Mouse (Mus musculus) lung, embryonic 14.5 days (tissue): ENCODE data around the gene Mdfic. TPM values are rescaled to one million over a fixed set of nuclear protein-coding genes. Genes with fewer than 3 reads are reported as not detected.

Experiments
- ATAC-seq: fragments of 200-750 bp; cut with Nextera tagmentation; 2 replicates; pipeline ENCODE4 v1.8.0; 2017; ENCODE audit warnings: mild to moderate bottlenecking, moderate TSS enrichment, moderate library complexity; ENCODE audit not compliant: insufficient read depth
- DNase-seq: peaks from one replicate; pipeline ENCODE4 v3.0.0-alpha.2; 2015
- H3K27ac ChIP-seq: fragments of 300-500 bp; sonication (generic); 2 replicates; pipeline ENCODE4 v1.5.1; 2014; ENCODE audit warnings: low read depth, mild to moderate bottlenecking, moderate library complexity
- H3K27me3 ChIP-seq: fragments of 300-500 bp; sonication (generic); 2 replicates; pipeline ENCODE4 v1.6.1; 2014; ENCODE audit warnings: low read length, control low read depth; ENCODE audit not compliant: insufficient read depth
- H3K36me3 ChIP-seq: fragments of 300-500 bp; sonication (generic); 2 replicates; pipeline ENCODE4 v1.6.1; 2014; ENCODE audit warnings: control low read depth; ENCODE audit not compliant: insufficient read depth
- H3K4me1 ChIP-seq: fragments of 300-500 bp; sonication (generic); 2 replicates; pipeline ENCODE4 v1.6.1; 2014; ENCODE audit warnings: antibody characterized with exemption, control low read depth; ENCODE audit not compliant: insufficient read depth
- H3K4me2 ChIP-seq: fragments of 300-500 bp; sonication (generic); 2 replicates; pipeline ENCODE4 v1.6.1; 2014; ENCODE audit warnings: mild to moderate bottlenecking
- H3K4me3 ChIP-seq: fragments of 300-500 bp; sonication (generic); 2 replicates; pipeline ENCODE4 v1.5.1; 2014; ENCODE audit warnings: low read depth, low read length
- H3K9ac ChIP-seq: fragments of 300-500 bp; sonication (generic); 2 replicates; pipeline ENCODE4 v1.6.1; 2014
- H3K9me3 ChIP-seq: fragments of 300-500 bp; sonication (generic); 2 replicates; pipeline ENCODE4 v1.6.1; 2016; ENCODE audit warnings: low read depth, low read length, control low read depth
- CTCF ChIP-seq: IDR thresholded peaks from 2 replicates; pipeline ENCODE4 v1.5.1; 2016; ENCODE audit warnings: antibody characterized with exemption, low read depth
- WGBS: fragments of 180-500 bp; shearing (Covaris S2); extraction: QIAGEN DNeasy Blood & Tissue Kit; methylation state at CpG from one replicate; pipeline ENCODE4 v1.1.7; 2014; 5-methylcytosine and 5-hydroxymethylcytosine counted together
- polyA plus RNA-seq: library from polyadenylated mRNA; unstranded; fragments of >200 nt; fragmentation: Nextera tagmentation; extraction: Ambion mirVana; gene quantifications from 2 replicates; pipeline ENCODE4 v1.2.1, GENCODE M21; 2014

The Mdfic gene
- polyA plus RNA-seq, 1 experiment from 2014 or later: 12.4 TPM

DNA sequence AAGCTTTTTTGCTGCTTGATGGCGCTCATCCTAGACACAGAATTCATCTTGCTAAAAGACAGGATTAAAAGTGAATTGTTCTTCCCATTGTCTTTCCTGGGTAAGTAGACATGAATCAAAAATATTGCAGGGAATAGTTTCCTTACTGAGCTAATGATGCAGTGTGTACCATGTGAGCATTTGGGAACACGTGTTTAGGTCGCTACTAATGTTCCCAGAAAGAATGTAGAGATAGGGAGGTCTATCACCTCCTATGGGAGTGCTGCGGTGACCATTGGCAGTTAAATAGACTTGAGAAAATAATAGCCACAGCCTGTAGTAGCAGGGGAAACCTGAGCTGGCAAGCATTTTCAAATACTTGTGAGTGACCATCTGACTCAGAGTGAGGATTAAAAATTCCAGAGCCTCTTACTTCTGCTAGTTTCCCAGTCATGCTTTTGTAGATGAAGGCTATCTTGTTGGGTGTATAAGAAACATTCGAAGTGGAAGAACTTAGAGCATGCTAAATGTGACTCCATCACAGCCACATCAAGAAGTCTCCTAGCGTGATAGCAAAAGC is 22.2 kb downstream of the Mdfic start:
- no peak overlapping the region for H3K4me2 ChIP-seq

DNA sequence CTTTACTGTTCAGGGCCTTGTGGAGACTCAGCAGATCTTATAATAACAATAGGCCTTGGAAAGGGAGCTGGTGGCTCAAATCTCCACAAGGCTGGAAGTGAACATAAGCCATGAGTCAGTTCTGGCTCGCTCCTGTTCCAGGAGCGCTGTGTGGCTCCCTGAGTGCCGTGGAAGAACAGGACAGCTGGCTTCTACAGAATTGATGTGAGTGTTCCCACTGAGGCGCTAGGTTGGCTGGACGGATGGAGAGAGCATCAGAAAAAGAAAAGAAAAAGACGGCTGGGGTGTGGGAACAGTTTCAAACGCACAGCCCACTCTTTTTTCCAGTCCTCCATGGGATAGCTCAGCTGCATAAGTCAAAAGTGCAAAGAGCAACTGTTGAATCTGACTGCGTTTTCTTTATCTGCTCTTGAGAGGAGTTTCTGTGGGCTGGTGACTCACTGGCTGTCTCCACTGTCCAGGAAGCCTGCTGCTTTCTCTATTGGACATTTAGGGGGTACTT is 22.9 kb downstream of the Mdfic start:
- peak overlapping the region; percentile 1; the same call in 1 of the 2 replicates for H3K27ac ChIP-seq
- peaks cover 14% of the 10 kb centered on the region; the same call in 1 of the 2 replicates for H3K36me3 ChIP-seq
- no peak overlapping the region for H3K4me2 ChIP-seq
- DNase-seq: no peak
- no peaks in the 10 kb centered on the region for H3K27me3 ChIP-seq
- no peak overlapping the region for H3K4me3 ChIP-seq
- no peaks in the 10 kb centered on the region for H3K9me3 ChIP-seq
- no peak for ATAC-seq
- H3K4me1 ChIP-seq: peaks cover 4% of the 10 kb centered on the region
- 52% methylated on average over 8 of the region's 8 CpGs for WGBS
- no peak overlapping the region for H3K9ac ChIP-seq
- no peak for TF ChIP-seq CTCF

More for the DNA sequence above, 22.2 kb downstream of the Mdfic start:
- Histone ChIP-seq H3K4me1 (peaks cover 10% of the 10 kb centered on the region), H3K27me3 (no peaks in the 10 kb centered on the region), H3K4me3 (no peak overlapping the region), H3K9me3 (no peaks in the 10 kb centered on the region), H3K9ac (no peak overlapping the region), H3K27ac (peak overlapping the region; percentile 1; the same call in 1 of the 2 replicates), H3K36me3 (peaks cover 16% of the 10 kb centered on the region; the same call in 1 of the 2 replicates)
- DNase-seq: no peak
- WGBS: 75% methylated on average over 6 of the region's 6 CpGs
- no peak for TF ChIP-seq CTCF
- ATAC-seq: no peak

DNA sequence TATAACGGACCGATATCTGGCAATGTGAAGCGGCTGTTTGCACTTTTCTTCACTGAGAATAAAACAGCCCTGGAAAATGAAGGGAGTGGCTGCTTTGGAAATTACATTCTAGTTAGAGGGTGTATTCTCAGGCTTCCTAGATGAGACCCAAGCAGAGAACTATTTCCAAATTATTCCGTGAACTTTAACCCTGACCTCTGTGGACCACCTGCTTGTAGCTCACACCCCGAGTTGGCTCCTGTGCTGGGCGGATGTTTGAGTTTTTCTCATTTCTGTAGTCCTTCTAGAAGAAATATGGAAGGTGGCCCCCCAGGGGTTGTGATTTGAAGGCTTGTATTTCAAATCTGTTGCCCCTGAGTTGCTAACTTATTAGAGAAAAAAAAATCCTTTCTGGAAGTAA is 23.3 kb downstream of the Mdfic start:
- H3K4me1 ChIP-seq: no peaks in the 10 kb centered on the region
- peak overlapping the region; percentile 1; the same call in 1 of the 2 replicates for H3K27ac ChIP-seq
- H3K36me3 ChIP-seq: peaks cover 13% of the 10 kb centered on the region; the same call in 1 of the 2 replicates
- DNase-seq: no peak
- no peak overlapping the region for H3K4me2 ChIP-seq
- no peaks in the 10 kb centered on the region for H3K9me3 ChIP-seq
- H3K9ac ChIP-seq: no peak overlapping the region
- H3K4me3 ChIP-seq: no peak overlapping the region
- no peak for ATAC-seq
- no peaks in the 10 kb centered on the region for H3K27me3 ChIP-seq
- TF ChIP-seq CTCF: no peak
- 69% methylated on average over 6 of the region's 6 CpGs for WGBS

DNA sequence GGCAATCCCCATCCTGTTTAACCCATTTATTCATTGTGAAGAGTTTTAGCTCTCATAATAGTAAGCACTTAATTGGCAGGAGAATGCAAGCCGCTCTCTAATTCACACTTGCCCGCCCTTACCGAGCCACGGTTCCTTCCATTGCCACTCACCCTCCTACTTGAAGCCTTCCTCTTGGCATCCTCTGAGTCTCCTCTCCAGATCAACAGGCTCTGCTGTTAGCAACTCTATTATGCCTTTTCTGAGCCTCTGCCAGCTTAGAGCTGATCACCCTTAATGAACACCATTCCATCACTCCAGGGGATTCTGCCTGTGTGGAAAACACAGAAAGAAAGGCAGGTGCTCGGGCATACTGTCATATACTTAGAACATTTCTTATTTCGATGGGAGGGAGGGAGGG is 24.9 kb downstream of the Mdfic start:
- ATAC-seq (no peak), DNase-seq (no peak)
- Histone ChIP-seq H3K9me3 (no peaks in the 10 kb centered on the region), H3K4me3 (no peak overlapping the region), H3K27me3 (no peaks in the 10 kb centered on the region), H3K36me3 (peaks cover 13% of the 10 kb centered on the region; the same call in 1 of the 2 replicates), H3K4me2 (no peak overlapping the region), H3K27ac (no peak overlapping the region), H3K9ac (no peak overlapping the region), H3K4me1 (no peaks in the 10 kb centered on the region)
- no peak for TF ChIP-seq CTCF
- WGBS: 84% methylated on average over 6 of the region's 6 CpGs

DNA sequence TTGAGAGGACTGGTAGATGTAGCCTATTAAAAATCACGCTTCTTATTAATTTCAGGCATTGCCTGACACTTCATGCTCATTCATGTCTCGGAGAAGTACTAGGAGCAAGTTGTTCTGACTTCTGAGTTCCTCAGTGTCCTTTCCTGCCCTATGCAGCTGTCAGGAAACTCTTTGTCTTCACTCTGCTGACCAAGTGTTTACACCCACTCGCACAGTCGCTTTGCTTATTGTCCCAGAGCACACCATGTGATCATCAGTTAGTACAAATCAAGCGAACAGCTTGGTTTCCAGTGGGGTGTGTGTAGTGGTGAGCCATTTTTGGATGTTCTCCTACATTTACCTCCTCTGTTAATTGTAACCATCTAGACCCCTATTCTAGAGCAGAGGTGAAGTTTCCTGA is 25.4 kb downstream of the Mdfic start:
- WGBS: 68% methylated on average over 5 of the region's 5 CpGs
- Histone ChIP-seq H3K4me1 (no peaks in the 10 kb centered on the region), H3K9me3 (no peaks in the 10 kb centered on the region), H3K27me3 (no peaks in the 10 kb centered on the region), H3K36me3 (peaks cover 10% of the 10 kb centered on the region; the same call in 1 of the 2 replicates), H3K4me2 (no peak overlapping the region), H3K27ac (no peak overlapping the region), H3K9ac (no peak overlapping the region), H3K4me3 (no peak overlapping the region)
- TF ChIP-seq CTCF: no peak
- DNase-seq (no peak), ATAC-seq (peak; percentile 54; the same call in 1 of the 2 replicates)

DNA sequence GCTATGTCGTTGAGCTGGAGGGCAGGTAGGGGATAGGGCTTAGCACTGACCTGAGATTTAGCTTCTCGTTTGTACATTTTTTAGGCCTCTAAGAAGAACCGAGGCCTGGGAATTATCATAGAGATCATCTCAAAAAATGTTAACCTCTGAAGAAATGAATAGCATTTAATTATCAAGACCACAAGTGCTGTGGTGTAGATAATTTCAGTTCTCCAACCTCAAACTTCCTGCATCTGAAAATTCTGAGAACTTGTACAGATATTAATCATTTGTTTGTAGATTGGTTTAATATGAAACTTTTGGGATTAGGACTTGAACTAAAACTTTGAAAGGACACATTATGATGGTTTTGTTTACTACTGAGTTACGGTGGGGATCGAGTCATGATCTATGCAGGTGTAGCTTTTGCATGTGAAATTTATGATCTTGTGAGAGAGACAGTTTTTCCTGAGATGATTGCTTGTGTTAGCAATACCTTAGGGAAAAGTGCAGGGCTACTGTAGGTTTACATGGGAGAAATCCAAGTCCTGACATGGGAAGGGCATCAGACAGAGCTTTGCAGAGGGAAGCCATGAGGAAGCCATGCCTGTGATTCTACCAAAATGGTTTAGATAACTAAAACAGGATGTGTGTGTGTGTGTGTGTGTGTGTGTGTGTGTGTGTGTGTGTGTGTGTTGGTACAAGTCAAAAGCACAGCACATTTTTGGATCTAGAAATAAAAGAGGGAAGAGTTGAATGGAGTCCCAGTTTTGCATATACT is 27.1 kb downstream of the Mdfic start:
- no peak for ATAC-seq
- Histone ChIP-seq H3K36me3 (0 out of 2 replicates have a peak, but pooled peaks cover 5% of the 10 kb centered on the region), H3K9ac (no peak overlapping the region), H3K4me2 (no peak overlapping the region), H3K9me3 (no peaks in the 10 kb centered on the region), H3K27ac (no peak overlapping the region), H3K4me1 (no peaks in the 10 kb centered on the region), H3K27me3 (no peaks in the 10 kb centered on the region), H3K4me3 (no peak overlapping the region)
- TF ChIP-seq CTCF: no peak
- DNase-seq: no peak
- 90% methylated on average over 5 of the region's 5 CpGs for WGBS

DNA sequence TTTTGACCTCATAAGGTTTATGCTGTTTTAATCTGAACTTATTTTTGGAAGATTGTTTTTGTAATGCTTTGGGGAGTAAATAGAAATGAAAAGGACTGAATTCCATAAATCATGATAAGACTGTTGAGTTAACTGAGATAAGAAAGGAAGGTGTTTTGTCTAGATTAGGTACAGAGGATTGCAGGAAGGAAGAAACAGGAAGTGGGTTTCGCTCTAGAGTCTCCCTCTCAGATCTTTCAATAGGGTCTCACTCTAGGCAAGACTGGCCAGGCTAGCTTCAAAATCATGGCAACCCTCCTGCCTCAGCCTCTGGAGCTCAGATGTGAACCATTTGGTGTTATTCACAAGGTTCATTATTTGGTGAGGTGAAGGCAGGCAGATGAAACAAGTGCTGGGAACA is 27.8 kb downstream of the Mdfic start:
- H3K4me3 ChIP-seq: no peak overlapping the region
- no peak overlapping the region for H3K4me2 ChIP-seq
- no peaks in the 10 kb centered on the region for H3K4me1 ChIP-seq
- no peak overlapping the region for H3K9ac ChIP-seq
- TF ChIP-seq CTCF: no peak
- no peaks in the 10 kb centered on the region for H3K27me3 ChIP-seq
- no peak overlapping the region for H3K27ac ChIP-seq
- ATAC-seq (no peak), DNase-seq (no peak)
- H3K36me3 ChIP-seq: no peaks in the 10 kb centered on the region
- no peaks in the 10 kb centered on the region for H3K9me3 ChIP-seq
- 87% methylated on average over 1 of the region's 1 CpGs for WGBS
